Mouse (Mus musculus) kidney, embryonic 16.5 days (tissue): ENCODE results near the gene Olfr750. TPM values are rescaled to one million over a fixed set of nuclear protein-coding genes. Genes with fewer than 3 reads are reported as not detected.

Experiments used
- polyA plus RNA-seq: library from polyadenylated mRNA; unstranded; fragments of >200 nt; fragmentation: Nextera tagmentation; extraction: Ambion mirVana; gene quantifications from 2 replicates; pipeline ENCODE4 v1.2.1, GENCODE M21; 2015

Gene Olfr750
- polyA plus RNA-seq, 1 experiment from 2014 or later: not detected

Other genes starting within 250 kb of the Olfr750 start
- gene Tep1, start 203.9 kb downstream of the Olfr750 start, polyA plus RNA-seq: 9.6 and 10.2 TPM in 2 replicates
- 0.27 and 0.41 TPM in 2 replicates for gene Klhl33, start 176.9 kb downstream of the Olfr750 start, polyA plus RNA-seq
- 176 and 196 TPM in 2 replicates for gene Osgep, start 149.5 kb downstream of the Olfr750 start, polyA plus RNA-seq
- 276 and 285 TPM in 2 replicates for gene Apex1, start 149.5 kb downstream of the Olfr750 start, polyA plus RNA-seq
- gene Pip4p1, start 143.6 kb downstream of the Olfr750 start, polyA plus RNA-seq: 57.7 and 60.8 TPM in 2 replicates
- 78.2 and 79.3 TPM in 2 replicates for gene Pnp, start 143.4 kb downstream of the Olfr750 start, polyA plus RNA-seq
- not detected in 2 replicates for gene Gm49342, start 129.9 kb downstream of the Olfr750 start, polyA plus RNA-seq
- 0.66 TPM in 1 of 2 replicates, not detected in the other for gene Pnp2, start 118.4 kb downstream of the Olfr750 start, polyA plus RNA-seq
- not detected in 2 replicates for gene Rnase10, start 66.7 kb downstream of the Olfr750 start, polyA plus RNA-seq
- gene Rnase9, start 32.6 kb downstream of the Olfr750 start, polyA plus RNA-seq: 0.14 and 0.30 TPM in 2 replicates
- 0.44 TPM in 1 of 2 replicates, not detected in the other for gene Rnase11, start 24.3 kb downstream of the Olfr750 start, polyA plus RNA-seq
- 9.0 and 10.2 TPM in 2 replicates for gene Rnase12, start 16.8 kb downstream of the Olfr750 start, polyA plus RNA-seq
- gene Rnase4, start 16.6 kb upstream of the Olfr750 start, polyA plus RNA-seq: 45.5 and 47.7 TPM in 2 replicates
- gene Ang, start 16.7 kb upstream of the Olfr750 start, polyA plus RNA-seq: 8.6 and 8.9 TPM in 2 replicates
- gene Eddm3b, start 40.0 kb upstream of the Olfr750 start, polyA plus RNA-seq: 1.5 and 2.2 TPM in 2 replicates
- gene Rnase6, start 49.5 kb upstream of the Olfr750 start, polyA plus RNA-seq: 0.64 and 0.89 TPM in 2 replicates
- gene Rnase1, start 72.3 kb upstream of the Olfr750 start, polyA plus RNA-seq: 0.26 and 0.66 TPM in 2 replicates
- not detected in 2 replicates for gene Rnase2b, start 87.8 kb upstream of the Olfr750 start, polyA plus RNA-seq
- not detected in 2 replicates for gene Ang2, start 124.7 kb upstream of the Olfr750 start, polyA plus RNA-seq
- not detected in 2 replicates for gene Ear14, start 129.0 kb upstream of the Olfr750 start, polyA plus RNA-seq
- gene Rnase2a, start 181.7 kb upstream of the Olfr750 start, polyA plus RNA-seq: not detected in 2 replicates